Mouse (Mus musculus): ENCODE measurements at regions not wholly inside any gene's neighbourhood (a gene's known extent, or its start where the extent isn't known, plus 50 kb on each side); places are given as distances from the start of the nearest gene placed in this dataset.

DNA sequence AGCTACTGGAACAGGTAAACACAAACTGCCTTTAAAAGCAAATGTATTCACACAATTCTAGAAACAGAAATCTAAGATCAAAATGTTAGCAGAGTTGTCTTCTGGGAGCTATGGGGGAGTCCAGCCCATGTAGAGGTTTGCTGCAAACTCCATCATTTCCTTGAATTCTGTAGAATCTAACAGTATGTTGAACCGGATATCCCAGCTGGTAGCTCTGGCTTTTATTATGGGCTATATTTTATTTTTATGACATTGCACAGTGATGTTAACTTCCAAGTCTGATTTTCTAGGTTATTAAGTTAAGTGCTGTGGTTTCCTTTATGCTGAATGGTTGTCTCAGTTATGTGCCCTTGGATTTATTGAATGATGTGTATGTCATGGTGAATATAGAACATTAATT is 136.3 kb downstream of the AI429214 start:
- TF ChIP-seq CTCF (IDR thresholded peaks at IDR 0.05; ENCODE audit: extremely low read depth, insufficient read depth, insufficient read length, insufficient replicate concordance) (no peak), POLR2A (IDR thresholded peaks at IDR 0.05; ENCODE audit: low read depth, low read length) (no peak)
